Mouse (Mus musculus): Measurements from ENCODE around the gene Vamp3. TPM values are rescaled to one million over a fixed set of nuclear protein-coding genes. Genes with fewer than 3 reads are reported as not detected.

Gene Vamp3
- total and polyA plus RNA-seq, 3 experiments = 58.4 to 61.4 TPM; not detected in 1

GRCm38 (mm10) chr4:151005656-151006318, 52.0 kb downstream of the Vamp3 start:
- DNase-seq (ENCODE audit: low read depth, low spot score) = no peak
- no peak overlapping the region for H3K9ac ChIP-seq (ENCODE audit: control insufficient read depth, low read depth, low read length, poor library complexity, severe bottlenecking)

DNA sequence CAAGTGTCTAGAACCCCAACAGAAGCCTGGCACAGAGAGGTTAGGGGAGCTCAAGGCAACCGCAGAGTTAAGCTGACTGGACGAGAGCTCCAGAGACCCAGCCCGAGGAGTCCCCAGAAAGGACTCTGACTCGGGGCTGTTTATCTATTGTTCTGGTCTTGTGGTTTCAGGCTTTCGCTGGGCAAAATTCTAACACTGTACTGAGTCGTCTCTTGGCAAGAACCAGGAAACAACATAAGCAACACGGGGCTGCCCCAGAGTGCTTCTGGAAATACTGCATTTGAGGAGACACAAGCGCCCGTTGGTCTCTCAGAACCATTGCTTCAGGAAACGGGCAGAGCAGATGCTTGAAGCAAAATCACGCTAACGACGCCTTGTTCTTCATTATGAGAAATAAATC, 56.4 kb downstream of the Vamp3 start:
- no peaks in the 10 kb centered on the region for H3K4me1 ChIP-seq (ENCODE audit: control insufficient read depth in 1 of 2, insufficient read depth in 2 of 2, low read length in 2 of 2)
- no peaks in the 10 kb centered on the region for H3K79me2 ChIP-seq (ENCODE audit: control insufficient read depth, insufficient read depth, low read length, poor library complexity)
- DNase-seq (ENCODE audit: low read depth, low spot score) = peak; percentile 7
- H3K4me3 ChIP-seq (ENCODE audit: control insufficient read depth in 1 of 2, insufficient read depth in 1 of 2, low read depth in 2 of 2, low read length in 2 of 2) = no peak overlapping the region
- TF ChIP-seq USF2 (IDR thresholded peaks at IDR 0.05; ENCODE audit: borderline replicate concordance in 1 of 2, insufficient read depth in 1 of 2, low read depth in 1 of 2, low read length in 2 of 2) (no peak), MYB (IDR thresholded peaks at IDR 0.05; ENCODE audit: low read depth, low read length) (no peak), CHD1 (IDR thresholded peaks at IDR 0.05; ENCODE audit: low read depth, low read length) (no peak), RAD21 (IDR thresholded peaks at IDR 0.05; ENCODE audit: low read depth, low read length) (no peak), CHD2 (IDR thresholded peaks at IDR 0.05; ENCODE audit: low read length) (no peak), MAZ (IDR thresholded peaks at IDR 0.05; ENCODE audit: low read depth, low read length) (no peak), TCF12 (IDR thresholded peaks at IDR 0.05; ENCODE audit: low read depth, low read length) (no peak), TAL1 (IDR thresholded peaks at IDR 0.05; ENCODE audit: low read length) (no peak), GATA1 (IDR thresholded peaks at IDR 0.05; ENCODE audit: low read depth, low read length) (no peak), ELF1 (IDR thresholded peaks at IDR 0.05; ENCODE audit: low read depth, low read length) (no peak), NELFE (IDR thresholded peaks at IDR 0.05; ENCODE audit: low read depth, low read length) (no peak), ETS1 (IDR thresholded peaks at IDR 0.05; ENCODE audit: low read depth, low read length) (no peak), ZMIZ1 (IDR thresholded peaks at IDR 0.05; ENCODE audit: low read depth, low read length) (no peak), USF1 (IDR thresholded peaks at IDR 0.05; ENCODE audit: low read depth, low read length) (no peak), MXI1 (IDR thresholded peaks at IDR 0.05; ENCODE audit: low read depth, low read length) (no peak), CTCF (IDR thresholded peaks at IDR 0.05 in 2 of 3, conservative IDR thresholded peaks at IDR 0.05 in 1 of 3; ENCODE audit: control insufficient read depth in 1 of 3, insufficient read depth in 1 of 3, low read depth in 2 of 3, low read length in 3 of 3, poor library complexity in 1 of 3, severe bottlenecking in 1 of 3) (no peak)
- no peaks in the 10 kb centered on the region for H3K9me3 ChIP-seq (replicated peaks; ENCODE audit: insufficient read depth, low read length)
- H3K36me3 ChIP-seq (ENCODE audit: control insufficient read depth in 1 of 2, insufficient read depth in 2 of 2, low read length in 2 of 2) = no peaks in the 10 kb centered on the region
- no peak overlapping the region for H3K9ac ChIP-seq (ENCODE audit: control insufficient read depth, low read depth, low read length, poor library complexity, severe bottlenecking)
- no peak overlapping the region for H3K27ac ChIP-seq (ENCODE audit: control insufficient read depth, low read depth, low read length)
- H3K27me3 ChIP-seq (ENCODE audit: control insufficient read depth in 1 of 2, insufficient read depth in 2 of 2, low read length in 2 of 2) = no peaks in the 10 kb centered on the region

More at GRCm38 (mm10) chr4:151005656-151006318, 52.0 kb downstream of the Vamp3 start:
- H3K36me3 ChIP-seq (ENCODE audit: control insufficient read depth in 1 of 2, insufficient read depth in 2 of 2, low read length in 2 of 2) = no peaks in the 10 kb centered on the region
- no peaks in the 10 kb centered on the region for H3K27me3 ChIP-seq (ENCODE audit: control insufficient read depth in 1 of 2, insufficient read depth in 2 of 2, low read length in 2 of 2)
- H3K27ac ChIP-seq (ENCODE audit: control insufficient read depth, low read depth, low read length) = no peak overlapping the region
- no peaks in the 10 kb centered on the region for H3K79me2 ChIP-seq (ENCODE audit: control insufficient read depth, insufficient read depth, low read length, poor library complexity)
- H3K4me3 ChIP-seq (ENCODE audit: control insufficient read depth in 1 of 2, insufficient read depth in 1 of 2, low read depth in 2 of 2, low read length in 2 of 2) = no peak overlapping the region
- H3K4me1 ChIP-seq (ENCODE audit: control insufficient read depth in 1 of 2, insufficient read depth in 2 of 2, low read length in 2 of 2) = no peaks in the 10 kb centered on the region
- no peaks in the 10 kb centered on the region for H3K9me3 ChIP-seq (replicated peaks; ENCODE audit: insufficient read depth, low read length)
- TF ChIP-seq CHD2 (IDR thresholded peaks at IDR 0.05; ENCODE audit: low read length) (no peak), ZKSCAN1 (IDR thresholded peaks at IDR 0.05; ENCODE audit: low read depth, low read length) (no peak), USF1 (IDR thresholded peaks at IDR 0.05; ENCODE audit: low read depth, low read length) (no peak)

Measured in MEL (cell line).